Mouse (Mus musculus) kidney, postnatal 36 days (tissue): ENCODE results near the gene Fam20b.
"Not testable (repeated sequence)": the region's sequence is repeated elsewhere in the genome, so short reads cannot be mapped to it uniquely, and the experiment has no call there.

ENCODE experiments used
- DNase-seq, 2 experiments: peaks; one replicate each; pipeline ENCODE4 v3.0.0; 2021 to 2022; ENCODE audit warnings: mixed read lengths in 2 of 2

Gene Fam20b

GRCm38 (mm10) chr1:156669208-156669983 is 49.5 kb downstream of the Fam20b start:
- no peak for DNase-seq

GRCm38 (mm10) chr1:156668602-156669001 is 50.3 kb downstream of the Fam20b start:
- DNase-seq, result peak; percentile 31 to 55

GRCm38 (mm10) chr1:156667141-156667926 is 51.6 kb downstream of the Fam20b start:
- DNase-seq, result no peak

GRCm38 (mm10) chr1:156665777-156666176 is 53.1 kb downstream of the Fam20b start:
- DNase-seq, result no peak

- DNase-seq, result not testable (repeated sequence)
Measured at GRCm38 (mm10) chr1:156660660-156661236, 58.1 kb downstream of the Fam20b start.

GRCm38 (mm10) chr1:156659906-156660659 is 58.8 kb downstream of the Fam20b start:
- DNase-seq, result peak; percentile 24

GRCm38 (mm10) chr1:156658676-156659075 is 60.2 kb downstream of the Fam20b start:
- DNase-seq, result no peak

GRCm38 (mm10) chr1:156657523-156657922 is 61.4 kb downstream of the Fam20b start:
- DNase-seq, result peak; percentile 26 to 36

GRCm38 (mm10) chr1:156654735-156655530 is 64.0 kb downstream of the Fam20b start:
- no peak for DNase-seq

- no peak for DNase-seq
Measured at GRCm38 (mm10) chr1:156652189-156652822, 66.6 kb downstream of the Fam20b start.

GRCm38 (mm10) chr1:156650631-156651030 is 68.3 kb downstream of the Fam20b start:
- DNase-seq, result no peak

GRCm38 (mm10) chr1:156648705-156649104 is 70.2 kb downstream of the Fam20b start:
- DNase-seq, result no peak

GRCm38 (mm10) chr1:156645971-156646370 is 72.9 kb downstream of the Fam20b start:
- no peak for DNase-seq

- peak; percentile 49 to 51 for DNase-seq
Measured at GRCm38 (mm10) chr1:156644780-156645523, 73.9 kb downstream of the Fam20b start.

- no peak for DNase-seq
Measured at GRCm38 (mm10) chr1:156644061-156644460, 74.8 kb downstream of the Fam20b start.

GRCm38 (mm10) chr1:156642813-156643212 is 76.1 kb downstream of the Fam20b start:
- no peak for DNase-seq

- DNase-seq, result no peak
Measured at GRCm38 (mm10) chr1:156641808-156642207, 77.1 kb downstream of the Fam20b start.

GRCm38 (mm10) chr1:156640577-156640976 is 78.3 kb downstream of the Fam20b start:
- DNase-seq, result peak in 1 of 2 experiments; percentile 46

GRCm38 (mm10) chr1:156639455-156639854 is 79.4 kb downstream of the Fam20b start:
- DNase-seq, result no peak

GRCm38 (mm10) chr1:156635148-156635547 is 83.7 kb downstream of the Fam20b start:
- no peak for DNase-seq

GRCm38 (mm10) chr1:156633095-156633494 is 85.8 kb downstream of the Fam20b start:
- peak; percentile 27 to 58 for DNase-seq
